Mouse (Mus musculus) neural tube, embryonic 13.5 days (tissue): ENCODE data around the gene Eva1c. TPM values are rescaled to one million over a fixed set of nuclear protein-coding genes. Genes with fewer than 3 reads are reported as not detected.

Source experiments
- ATAC-seq: fragments of 200-750 bp; cut with Nextera tagmentation; 2 replicates; pipeline ENCODE4 v1.8.0; 2017; ENCODE audit warnings: low read depth, mild to moderate bottlenecking, moderate TSS enrichment, moderate library complexity
- H3K27ac ChIP-seq: fragments of 300-500 bp; sonication (generic); replicated peaks from 2 replicates; pipeline ENCODE4 v1.5.1; 2015; ENCODE audit warnings: moderate library complexity, mild to moderate bottlenecking, inconsistent platforms
- H3K27me3 ChIP-seq: fragments of 300-500 bp; sonication (generic); 2 replicates; pipeline ENCODE4 v1.6.1; 2015; ENCODE audit warnings: mild to moderate bottlenecking, inconsistent platforms
- H3K36me3 ChIP-seq: fragments of 300-500 bp; sonication (generic); 2 replicates; pipeline ENCODE4 v1.6.1; 2015; ENCODE audit warnings: mild to moderate bottlenecking, inconsistent platforms
- H3K4me1 ChIP-seq: fragments of 300-500 bp; sonication (generic); replicated peaks from 2 replicates; pipeline ENCODE4 v1.6.1; 2015; ENCODE audit warnings: inconsistent platforms
- H3K4me2 ChIP-seq: fragments of 300-500 bp; sonication (generic); 2 replicates; pipeline ENCODE4 v1.6.1; 2015; ENCODE audit warnings: inconsistent platforms, mild to moderate bottlenecking, moderate library complexity
- H3K4me3 ChIP-seq: fragments of 300-500 bp; sonication (generic); 2 replicates; pipeline ENCODE4 v1.5.1; 2015; ENCODE audit warnings: mild to moderate bottlenecking, inconsistent platforms
- H3K9ac ChIP-seq: fragments of 300-500 bp; sonication (generic); 2 replicates; pipeline ENCODE4 v1.6.1; 2015; ENCODE audit warnings: moderate library complexity, mild to moderate bottlenecking, inconsistent platforms
- H3K9me3 ChIP-seq: fragments of 300-500 bp; sonication (generic); 2 replicates; pipeline ENCODE4 v1.6.1; 2016; ENCODE audit warnings: inconsistent platforms
- WGBS: fragments of 180-500 bp; shearing (Covaris S2); methylation state at CpG from one replicate; pipeline ENCODE4 v1.1.7; 2015; 5-methylcytosine and 5-hydroxymethylcytosine counted together
- polyA plus RNA-seq: library from polyadenylated mRNA; unstranded; fragments of >200 nt; fragmentation: Nextera tagmentation; extraction: Ambion mirVana; gene quantifications from 2 replicates; pipeline ENCODE4 v1.2.1, GENCODE M21; 2015

The Eva1c gene
- 1.8 and 2.9 TPM in 2 replicates for polyA plus RNA-seq

DNA sequence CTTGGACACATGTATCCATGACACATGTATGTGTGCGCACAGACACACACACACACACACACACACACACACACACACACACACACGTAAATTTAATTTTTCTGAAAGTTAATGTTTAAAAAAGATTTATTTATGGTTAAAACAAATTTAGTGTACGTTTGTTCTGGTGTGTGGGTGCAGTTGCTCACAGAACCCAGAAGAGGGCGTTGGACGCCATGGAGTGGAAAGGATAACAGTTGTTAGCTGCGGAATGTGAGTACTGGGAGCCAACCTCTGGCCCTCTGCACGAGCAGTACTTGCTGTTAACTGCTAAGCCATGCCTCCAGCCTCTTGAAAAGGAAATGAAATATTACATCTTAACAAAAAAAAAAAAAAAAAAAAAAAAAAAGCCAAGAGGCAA, at the start of gene Eva1c:
Eva1c (plus strand) TSS at position 263 of the 400 bp plus-strand sequence.
- Histone ChIP-seq H3K4me2 (no peak within 1 kb of the TSS), H3K36me3 (no peaks in the 10 kb centered on the region), H3K9me3 (no peaks in the 10 kb centered on the region), H3K9ac (no peak within 1 kb of the TSS), H3K27ac (no peak within 1 kb of the TSS), H3K4me1 (peaks cover 20% of the 10 kb centered on the region), H3K27me3 (peaks cover 38% of the 10 kb centered on the region), H3K4me3 (no peak within 1 kb of the TSS)
- 64% methylated on average over 7 of the region's 7 CpGs for WGBS
- ATAC-seq: no peak

DNA sequence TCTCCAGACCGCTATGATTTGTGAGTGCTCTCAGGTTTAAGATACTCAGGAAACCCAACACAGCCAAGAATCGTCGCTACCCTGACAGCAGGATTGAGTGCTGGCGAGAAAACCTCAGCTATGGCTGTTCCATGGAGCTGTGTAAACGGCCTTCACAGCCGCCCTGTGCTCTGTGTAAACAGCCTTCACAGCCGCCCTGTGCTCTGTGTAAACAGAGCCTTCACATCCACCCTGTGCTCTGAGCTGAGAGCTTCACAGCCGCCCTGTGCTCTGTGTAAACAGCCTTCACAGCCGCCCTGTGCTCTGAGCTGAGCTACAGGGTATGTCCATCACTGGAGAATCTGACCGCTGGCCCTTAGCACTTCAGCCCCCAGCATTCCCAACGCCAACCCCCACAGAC, 46.7 kb upstream of the Eva1c start:
- Histone ChIP-seq H3K36me3 (peaks cover 98% of the 10 kb centered on the region), H3K4me1 (no peaks in the 10 kb centered on the region), H3K4me2 (no peak overlapping the region), H3K4me3 (no peak overlapping the region), H3K27me3 (no peaks in the 10 kb centered on the region), H3K27ac (no peak overlapping the region), H3K9ac (no peak overlapping the region), H3K9me3 (no peaks in the 10 kb centered on the region)
- WGBS: 77% methylated on average over 11 of the region's 11 CpGs
- no peak for ATAC-seq

GRCm38 (mm10) chr16:90783302-90783701, 43.2 kb upstream of the Eva1c start:
- WGBS: 94% methylated on average over 11 of the region's 11 CpGs
- Histone ChIP-seq H3K36me3 (peaks cover 98% of the 10 kb centered on the region), H3K4me3 (no peak overlapping the region), H3K27ac (no peak overlapping the region), H3K9ac (no peak overlapping the region), H3K4me1 (no peaks in the 10 kb centered on the region), H3K27me3 (no peaks in the 10 kb centered on the region), H3K9me3 (no peaks in the 10 kb centered on the region), H3K4me2 (no peak overlapping the region)
- no peak for ATAC-seq

- Histone ChIP-seq H3K27ac (no peak overlapping the region), H3K27me3 (no peaks in the 10 kb centered on the region), H3K4me1 (no peaks in the 10 kb centered on the region), H3K4me2 (no peak overlapping the region), H3K36me3 (peaks cover 98% of the 10 kb centered on the region), H3K4me3 (no peak overlapping the region), H3K9ac (no peak overlapping the region), H3K9me3 (no peaks in the 10 kb centered on the region)
- WGBS: 92% methylated on average over 4 of the region's 4 CpGs
- no peak for ATAC-seq
Observed at GRCm38 (mm10) chr16:90785257-90785656, 41.3 kb upstream of the Eva1c start.

DNA sequence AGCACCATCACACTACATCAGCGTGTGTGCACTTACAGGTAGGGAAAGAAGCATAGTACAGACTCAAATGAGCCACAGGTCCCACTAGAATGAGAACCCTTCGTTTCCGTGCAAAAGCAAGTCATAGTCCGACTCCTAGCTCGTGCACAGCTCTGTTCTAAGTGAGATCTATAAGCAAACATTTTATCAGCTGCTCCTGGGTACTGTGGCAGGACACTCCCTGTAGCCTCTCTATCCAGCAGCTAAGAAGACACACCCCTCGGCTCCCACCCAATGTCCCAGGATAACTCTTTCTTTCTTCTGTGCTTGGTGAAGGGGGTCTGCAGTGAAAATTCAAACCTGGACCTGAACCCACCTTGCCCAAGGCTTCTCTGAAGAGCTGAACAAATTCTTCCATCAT, 37.9 kb upstream of the Eva1c start:
- Histone ChIP-seq H3K27ac (no peak overlapping the region), H3K27me3 (no peaks in the 10 kb centered on the region), H3K9ac (no peak overlapping the region), H3K4me3 (no peak overlapping the region), H3K4me1 (no peaks in the 10 kb centered on the region), H3K9me3 (no peaks in the 10 kb centered on the region), H3K36me3 (peaks cover 100% of the 10 kb centered on the region), H3K4me2 (no peak overlapping the region)
- ATAC-seq: no peak
- WGBS: 94% methylated on average over 6 of the region's 6 CpGs

DNA sequence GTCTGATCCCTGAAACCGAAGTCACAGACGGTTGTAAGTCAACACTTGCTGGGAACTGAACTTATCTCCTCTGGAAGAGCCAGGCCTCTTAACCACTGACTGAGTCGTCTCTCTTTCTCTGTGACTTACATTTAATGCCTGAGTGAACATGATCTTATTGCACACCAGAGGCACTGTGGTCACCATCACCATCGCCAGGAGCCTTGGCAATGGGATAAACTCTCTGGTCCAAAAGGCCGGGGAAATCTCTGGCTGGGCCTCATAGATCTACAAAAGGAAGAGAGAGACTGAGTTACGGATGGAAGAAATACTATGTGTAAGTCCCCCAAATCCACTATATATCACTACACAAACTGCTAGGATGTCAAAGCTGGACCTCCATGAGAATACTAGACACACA, 35.6 kb upstream of the Eva1c start:
- no peaks in the 10 kb centered on the region for H3K27me3 ChIP-seq
- H3K4me1 ChIP-seq: no peaks in the 10 kb centered on the region
- no peak overlapping the region for H3K4me3 ChIP-seq
- no peak overlapping the region for H3K4me2 ChIP-seq
- peaks cover 100% of the 10 kb centered on the region for H3K36me3 ChIP-seq
- H3K9ac ChIP-seq: no peak overlapping the region
- no peak overlapping the region for H3K27ac ChIP-seq
- WGBS: 87% methylated on average over 6 of the region's 6 CpGs
- ATAC-seq: no peak
- H3K9me3 ChIP-seq: no peaks in the 10 kb centered on the region

- no peak for ATAC-seq
- WGBS: 91% methylated on average over 5 of the region's 5 CpGs
- no peak overlapping the region for H3K27ac ChIP-seq
- no peaks in the 10 kb centered on the region for H3K27me3 ChIP-seq
- H3K4me2 ChIP-seq: no peak overlapping the region
- H3K4me1 ChIP-seq: no peaks in the 10 kb centered on the region
- no peaks in the 10 kb centered on the region for H3K9me3 ChIP-seq
- peaks cover 99% of the 10 kb centered on the region for H3K36me3 ChIP-seq
- H3K4me3 ChIP-seq: no peak overlapping the region
- H3K9ac ChIP-seq: no peak overlapping the region
Observed at GRCm38 (mm10) chr16:90792066-90792465, 34.5 kb upstream of the Eva1c start.

DNA sequence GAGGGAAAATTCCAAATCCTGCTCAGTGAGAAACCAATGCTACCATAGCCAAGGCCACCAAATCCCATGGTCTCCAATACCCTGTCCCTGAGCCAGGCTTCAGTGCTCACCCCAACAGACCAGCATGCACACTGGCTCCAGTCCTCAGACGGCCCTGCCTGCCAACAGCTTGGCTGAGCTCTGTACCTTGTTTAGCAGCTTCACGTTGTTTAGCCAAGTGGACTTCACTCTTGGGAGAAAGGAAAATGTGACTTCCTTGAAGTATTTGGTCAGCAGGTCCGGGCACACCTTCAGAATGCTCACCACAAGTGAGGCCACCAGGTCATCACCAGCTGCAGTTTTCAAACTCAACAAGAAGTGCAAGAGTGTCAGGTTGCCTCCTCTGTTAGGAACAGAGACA, 34.0 kb upstream of the Eva1c start:
- ATAC-seq: no peak
- no peaks in the 10 kb centered on the region for H3K4me1 ChIP-seq
- no peaks in the 10 kb centered on the region for H3K27me3 ChIP-seq
- H3K9ac ChIP-seq: no peak overlapping the region
- no peak overlapping the region for H3K27ac ChIP-seq
- H3K4me2 ChIP-seq: no peak overlapping the region
- 93% methylated on average over 3 of the region's 3 CpGs for WGBS
- no peak overlapping the region for H3K4me3 ChIP-seq
- H3K9me3 ChIP-seq: no peaks in the 10 kb centered on the region
- peaks cover 99% of the 10 kb centered on the region for H3K36me3 ChIP-seq

- no peak overlapping the region for H3K4me2 ChIP-seq
- no peak overlapping the region for H3K27ac ChIP-seq
- no peak overlapping the region for H3K9ac ChIP-seq
- H3K4me3 ChIP-seq: no peak overlapping the region
- no peaks in the 10 kb centered on the region for H3K9me3 ChIP-seq
- no peaks in the 10 kb centered on the region for H3K4me1 ChIP-seq
- ATAC-seq: no peak
- H3K27me3 ChIP-seq: no peaks in the 10 kb centered on the region
- H3K36me3 ChIP-seq: peaks cover 95% of the 10 kb centered on the region
Observed at GRCm38 (mm10) chr16:90794708-90795107, 31.8 kb upstream of the Eva1c start.

DNA sequence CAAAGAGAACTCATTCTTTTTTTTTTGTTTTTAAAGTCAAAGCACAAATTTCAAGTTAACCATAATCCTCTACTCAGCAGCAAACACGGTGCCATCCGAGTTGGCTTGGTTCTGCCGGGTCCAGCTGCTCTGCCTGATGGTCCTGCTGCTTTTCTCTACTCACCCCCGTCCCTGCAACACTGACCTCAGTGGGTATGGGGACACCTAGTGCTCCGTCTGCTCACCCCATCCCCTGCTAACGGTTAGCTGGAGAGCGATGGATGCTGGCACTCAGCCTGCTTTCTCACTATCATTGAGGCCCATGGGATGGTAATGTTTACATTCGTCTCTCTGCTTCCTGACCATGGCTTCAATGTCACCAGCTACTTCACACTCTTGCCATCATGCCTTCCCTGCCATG, 28.1 kb upstream of the Eva1c start:
- Histone ChIP-seq H3K4me3 (no peak overlapping the region), H3K9me3 (no peaks in the 10 kb centered on the region), H3K27me3 (no peaks in the 10 kb centered on the region), H3K36me3 (peaks cover 87% of the 10 kb centered on the region), H3K27ac (no peak overlapping the region), H3K4me1 (no peaks in the 10 kb centered on the region), H3K9ac (no peak overlapping the region), H3K4me2 (no peak overlapping the region)
- no peak for ATAC-seq
- 89% methylated on average over 8 of the region's 8 CpGs for WGBS

GRCm38 (mm10) chr16:90798848-90799247, 27.7 kb upstream of the Eva1c start:
- 90% methylated on average over 5 of the region's 5 CpGs for WGBS
- Histone ChIP-seq H3K4me1 (no peaks in the 10 kb centered on the region), H3K27ac (no peak overlapping the region), H3K4me2 (no peak overlapping the region), H3K36me3 (peaks cover 86% of the 10 kb centered on the region), H3K4me3 (no peak overlapping the region), H3K9me3 (no peaks in the 10 kb centered on the region), H3K27me3 (no peaks in the 10 kb centered on the region), H3K9ac (no peak overlapping the region)
- no peak for ATAC-seq

DNA sequence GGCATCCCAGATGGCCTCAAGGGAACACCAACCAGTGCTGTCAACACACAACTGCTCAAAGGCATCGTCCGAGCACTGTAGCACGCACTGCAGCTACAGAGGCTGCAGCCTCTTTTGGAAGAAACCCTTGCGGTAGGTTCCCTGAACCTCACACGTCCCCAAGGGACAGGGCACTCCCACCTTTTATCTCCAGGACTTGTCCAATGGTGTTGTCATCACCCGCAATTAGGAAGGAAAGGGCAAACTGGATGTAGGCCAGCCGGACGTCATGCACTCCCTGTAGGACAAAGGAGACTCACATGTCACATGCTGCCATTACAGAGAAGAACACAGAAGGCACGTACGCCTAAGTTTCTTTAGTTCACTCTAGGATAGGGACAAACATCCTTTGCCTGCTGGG, 26.7 kb upstream of the Eva1c start:
- no peak for ATAC-seq

GRCm38 (mm10) chr16:90801251-90801650, 25.3 kb upstream of the Eva1c start:
- Histone ChIP-seq H3K4me2 (no peak overlapping the region), H3K9me3 (no peaks in the 10 kb centered on the region), H3K27ac (no peak overlapping the region), H3K4me1 (no peaks in the 10 kb centered on the region), H3K9ac (no peak overlapping the region), H3K27me3 (no peaks in the 10 kb centered on the region), H3K36me3 (peaks cover 85% of the 10 kb centered on the region), H3K4me3 (no peak overlapping the region)
- ATAC-seq: no peak
- 96% methylated on average over 5 of the region's 5 CpGs for WGBS

More for the DNA sequence above, 26.7 kb upstream of the Eva1c start:
- H3K4me1 ChIP-seq: no peaks in the 10 kb centered on the region
- H3K36me3 ChIP-seq: peaks cover 86% of the 10 kb centered on the region
- no peak overlapping the region for H3K4me2 ChIP-seq
- WGBS: 90% methylated on average over 10 of the region's 10 CpGs
- H3K27me3 ChIP-seq: no peaks in the 10 kb centered on the region
- no peak overlapping the region for H3K4me3 ChIP-seq
- H3K27ac ChIP-seq: no peak overlapping the region
- H3K9me3 ChIP-seq: no peaks in the 10 kb centered on the region
- no peak overlapping the region for H3K9ac ChIP-seq
